Mouse (Mus musculus) testis, adult 2 months (tissue): Measurements from ENCODE around the gene Fam83b. TPM values are rescaled to one million over a fixed set of nuclear protein-coding genes. Genes with fewer than 3 reads are reported as not detected.

Experiments
- H3K27ac ChIP-seq: fragments of 200-500 bp; 2 replicates; pipeline ENCODE4 v1.5.1; 2012; ENCODE audit warnings: low read depth, low read length; ENCODE audit not compliant: control insufficient read depth, insufficient read depth
- H3K27me3 ChIP-seq: fragments of 200-500 bp; 2 replicates; pipeline ENCODE4 v1.6.1; 2012; ENCODE audit warnings: mild to moderate bottlenecking, low read length, moderate library complexity; ENCODE audit not compliant: control insufficient read depth, insufficient read depth
- H3K36me3 ChIP-seq: fragments of 200-500 bp; 2 replicates; pipeline ENCODE4 v1.6.1; 2012; ENCODE audit warnings: mild to moderate bottlenecking, low read length; ENCODE audit not compliant: control insufficient read depth, insufficient read depth
- H3K4me1 ChIP-seq: fragments of 200-500 bp; 2 replicates; pipeline ENCODE4 v1.6.1; 2012; ENCODE audit warnings: low read length; ENCODE audit not compliant: control insufficient read depth, insufficient read depth
- H3K4me3 ChIP-seq: fragments of 200-500 bp; 2 replicates; pipeline ENCODE4 v1.5.1; 2012; ENCODE audit warnings: low read depth, mild to moderate bottlenecking, low read length, moderate library complexity, mixed read lengths; ENCODE audit not compliant: control insufficient read depth
- CTCF ChIP-seq: fragments of 200-500 bp; IDR thresholded peaks from 2 replicates; pipeline ENCODE4 v1.5.1; 2012; ENCODE audit warnings: low read depth, mild to moderate bottlenecking, inconsistent platforms, low read length, moderate library complexity; ENCODE audit not compliant: control insufficient read depth, insufficient read depth, insufficient replicate concordance
- POLR2A ChIP-seq: fragments of 200-500 bp; IDR thresholded peaks from 2 replicates; pipeline ENCODE4 v1.6.1; 2012; ENCODE audit warnings: low read depth, mild to moderate bottlenecking, inconsistent platforms, low read length, moderate library complexity; ENCODE audit not compliant: control insufficient read depth
- polyA plus RNA-seq: library from polyadenylated mRNA; depleted of rRNA; stranded (reverse); fragments of >200 nt; gene quantifications from 2 replicates; pipeline ENCODE4 v1.2.3, GENCODE M21; 2012

The Fam83b gene
- polyA plus RNA-seq, 1 experiment: not detected

GRCm38 (mm10) chr9:76581966-76582365, 15.1 kb upstream of the Fam83b start:
- Histone ChIP-seq H3K27me3 (no peaks in the 10 kb centered on the region), H3K36me3 (no peaks in the 10 kb centered on the region), H3K27ac (no peak overlapping the region), H3K4me1 (no peaks in the 10 kb centered on the region), H3K4me3 (no peak overlapping the region)
- no peak for TF ChIP-seq CTCF
- TF ChIP-seq POLR2A: no peak

GRCm38 (mm10) chr9:76567281-76567655, 352 bp upstream of the Fam83b start:
- no peak overlapping the region for H3K27ac ChIP-seq
- no peak for TF ChIP-seq CTCF
- no peak for TF ChIP-seq POLR2A
- H3K4me1 ChIP-seq: peaks cover 8% of the 10 kb centered on the region
- no peaks in the 10 kb centered on the region for H3K36me3 ChIP-seq
- no peaks in the 10 kb centered on the region; the same call in 1 of the 2 replicates for H3K27me3 ChIP-seq
- peak overlapping the region; percentile 60 for H3K4me3 ChIP-seq

GRCm38 (mm10) chr9:76565656-76566055, 1.3 kb downstream of the Fam83b start:
- no peaks in the 10 kb centered on the region for H3K36me3 ChIP-seq
- peaks cover 8% of the 10 kb centered on the region for H3K4me1 ChIP-seq
- no peak overlapping the region for H3K4me3 ChIP-seq
- no peaks in the 10 kb centered on the region; the same call in 1 of the 2 replicates for H3K27me3 ChIP-seq
- no peak overlapping the region for H3K27ac ChIP-seq
- TF ChIP-seq CTCF: no peak
- no peak for TF ChIP-seq POLR2A

- TF ChIP-seq POLR2A: no peak
- no peak for TF ChIP-seq CTCF
- no peak overlapping the region for H3K4me3 ChIP-seq
- no peak overlapping the region for H3K27ac ChIP-seq
- peaks cover 8% of the 10 kb centered on the region for H3K4me1 ChIP-seq
- H3K27me3 ChIP-seq: no peaks in the 10 kb centered on the region; the same call in 1 of the 2 replicates
- no peaks in the 10 kb centered on the region for H3K36me3 ChIP-seq
These were observed 2.8 kb downstream of the Fam83b start for GRCm38 (mm10) chr9:76564071-76564470.

- peaks cover 8% of the 10 kb centered on the region for H3K4me1 ChIP-seq
- no peaks in the 10 kb centered on the region for H3K36me3 ChIP-seq
- no peaks in the 10 kb centered on the region; the same call in 1 of the 2 replicates for H3K27me3 ChIP-seq
- TF ChIP-seq CTCF (no peak), POLR2A (no peak)
- H3K4me3 ChIP-seq: no peak overlapping the region
- no peak overlapping the region for H3K27ac ChIP-seq
These were observed 4.1 kb downstream of the Fam83b start for GRCm38 (mm10) chr9:76562794-76563193.

GRCm38 (mm10) chr9:76559240-76559639, 7.7 kb downstream of the Fam83b start:
- H3K27me3 ChIP-seq: no peaks in the 10 kb centered on the region

GRCm38 (mm10) chr9:76553758-76554157, 13.2 kb downstream of the Fam83b start:
- no peak for TF ChIP-seq POLR2A
- TF ChIP-seq CTCF: no peak
- Histone ChIP-seq H3K27ac (no peak overlapping the region), H3K27me3 (no peaks in the 10 kb centered on the region), H3K36me3 (no peaks in the 10 kb centered on the region), H3K4me3 (no peak overlapping the region), H3K4me1 (no peaks in the 10 kb centered on the region)

More at GRCm38 (mm10) chr9:76559240-76559639, 7.7 kb downstream of the Fam83b start:
- Histone ChIP-seq H3K36me3 (no peaks in the 10 kb centered on the region), H3K4me1 (no peaks in the 10 kb centered on the region), H3K27ac (no peak overlapping the region), H3K4me3 (no peak overlapping the region)
- TF ChIP-seq POLR2A: no peak
- TF ChIP-seq CTCF: no peak

- Histone ChIP-seq H3K27ac (no peak overlapping the region), H3K4me1 (no peaks in the 10 kb centered on the region), H3K4me3 (no peak overlapping the region), H3K36me3 (no peaks in the 10 kb centered on the region), H3K27me3 (no peaks in the 10 kb centered on the region)
- TF ChIP-seq POLR2A: no peak
- no peak for TF ChIP-seq CTCF
These were observed 13.8 kb downstream of the Fam83b start for GRCm38 (mm10) chr9:76553115-76553514.

GRCm38 (mm10) chr9:76546714-76547113, 20.2 kb downstream of the Fam83b start:
- TF ChIP-seq POLR2A: no peak
- TF ChIP-seq CTCF: no peak
- Histone ChIP-seq H3K4me3 (no peak overlapping the region), H3K27me3 (no peaks in the 10 kb centered on the region), H3K27ac (no peak overlapping the region), H3K4me1 (no peaks in the 10 kb centered on the region), H3K36me3 (no peaks in the 10 kb centered on the region)
